Mouse (Mus musculus): Measurements from ENCODE around the gene Fam206a. TPM values are rescaled to one million over a fixed set of nuclear protein-coding genes. Genes with fewer than 3 reads are reported as not detected.

Gene Fam206a
- polyA plus RNA-seq, 1 experiment = 4.9 TPM

- no peak for DNase-seq (ENCODE audit: low spot score)
Measured at GRCm38 (mm10) chr4:56843963-56844362, 41.8 kb downstream of the Fam206a start.

GRCm38 (mm10) chr4:56844911-56845310, 42.8 kb downstream of the Fam206a start:
- DNase-seq (ENCODE audit: low spot score) = no peak

GRCm38 (mm10) chr4:56845896-56846533, 43.9 kb downstream of the Fam206a start:
- no peak for DNase-seq (ENCODE audit: low spot score)

- DNase-seq (ENCODE audit: low spot score) = no peak
Measured at GRCm38 (mm10) chr4:56847400-56847799, 45.3 kb downstream of the Fam206a start.

GRCm38 (mm10) chr4:56848044-56848443, 45.9 kb downstream of the Fam206a start:
- no peak for DNase-seq (ENCODE audit: low spot score)

- no peak for DNase-seq (ENCODE audit: low spot score)
Measured at GRCm38 (mm10) chr4:56850724-56851123, 48.6 kb downstream of the Fam206a start.

GRCm38 (mm10) chr4:56855935-56856334, 53.8 kb downstream of the Fam206a start:
- DNase-seq (ENCODE audit: low spot score) = no peak

- DNase-seq (ENCODE audit: low spot score) = no peak
Measured at GRCm38 (mm10) chr4:56856371-56856949, 54.3 kb downstream of the Fam206a start.

GRCm38 (mm10) chr4:56858733-56859132, 56.6 kb downstream of the Fam206a start:
- no peak for DNase-seq (ENCODE audit: low spot score)

Other genes with a start within 250 kb of the Fam206a start
- gene Gm26657, start 62.3 kb upstream of the Fam206a start, polyA plus RNA-seq (2012; rRNA removed) = not detected in 2 replicates
- gene Actl7b, start 60.9 kb upstream of the Fam206a start, polyA plus RNA-seq (2012; rRNA removed) = 0.06 TPM in 1 of 2 replicates, not detected in the other
- gene Actl7a, start 58.9 kb upstream of the Fam206a start, polyA plus RNA-seq (2012; rRNA removed) = not detected in 2 replicates
- 23.2 and 23.4 TPM in 2 replicates for gene Elp1, start within 50 bp of the Fam206a start, polyA plus RNA-seq (2012; rRNA removed)
- gene Ctnnal1, start 62.8 kb downstream of the Fam206a start, polyA plus RNA-seq (2012; rRNA removed) = 57.8 and 69.1 TPM in 2 replicates
- gene Tmem245, start 145.1 kb downstream of the Fam206a start, polyA plus RNA-seq (2012; rRNA removed) = 16.4 and 17.0 TPM in 2 replicates
- 0.03 and 0.04 TPM in 2 replicates for gene Frrs1l, start 188.0 kb downstream of the Fam206a start, polyA plus RNA-seq (2012; rRNA removed)